Mouse (Mus musculus) lung, postnatal 0 days (tissue): ENCODE measurements at regions not wholly inside any gene's neighbourhood (a gene's known extent, or its start where the extent isn't known, plus 50 kb on each side); places are given as distances from the start of the nearest gene placed in this dataset.

Experiments used
- CTCF ChIP-seq: IDR thresholded peaks from 2 replicates; pipeline ENCODE4 v1.5.1; 2016; ENCODE audit warnings: antibody characterized with exemption, mild to moderate bottlenecking
- EP300 ChIP-seq: IDR thresholded peaks from 2 replicates; pipeline ENCODE4 v1.6.1; 2016; ENCODE audit warnings: antibody characterized with exemption, mild to moderate bottlenecking, control low read depth

DNA sequence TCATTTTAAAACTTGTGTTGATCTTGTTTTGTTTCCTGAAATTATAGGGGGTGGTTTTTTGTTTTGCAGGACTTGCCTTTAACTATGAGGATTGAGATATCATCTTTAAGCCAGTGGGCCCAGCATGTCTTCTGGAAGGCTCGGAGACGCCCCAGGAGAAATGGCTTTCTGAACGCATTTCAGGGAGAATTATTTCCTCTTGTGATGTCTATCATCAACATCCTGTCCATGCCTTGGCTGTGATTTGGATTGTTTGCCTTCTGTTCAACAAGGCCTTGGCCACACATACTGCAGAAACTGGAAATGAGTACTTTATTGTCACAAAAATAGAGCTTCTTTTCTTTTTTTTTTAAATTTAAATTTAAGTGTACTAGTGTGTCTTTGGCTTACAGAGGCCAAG, 150.0 kb downstream of the Ktn1 start:
- TF ChIP-seq CTCF, result no peak
- no peak for TF ChIP-seq EP300
